Mouse (Mus musculus): ENCODE results near the gene Ppp4r3b.
A peak's percentile ranks its signal among the peaks of the same experiment; 100 is the strongest.

Gene Ppp4r3b

GRCm38 (mm10) chr11:29238551-29238950 lies 65.9 kb downstream of the Ppp4r3b start:
- DNase-seq: no peak

DNA sequence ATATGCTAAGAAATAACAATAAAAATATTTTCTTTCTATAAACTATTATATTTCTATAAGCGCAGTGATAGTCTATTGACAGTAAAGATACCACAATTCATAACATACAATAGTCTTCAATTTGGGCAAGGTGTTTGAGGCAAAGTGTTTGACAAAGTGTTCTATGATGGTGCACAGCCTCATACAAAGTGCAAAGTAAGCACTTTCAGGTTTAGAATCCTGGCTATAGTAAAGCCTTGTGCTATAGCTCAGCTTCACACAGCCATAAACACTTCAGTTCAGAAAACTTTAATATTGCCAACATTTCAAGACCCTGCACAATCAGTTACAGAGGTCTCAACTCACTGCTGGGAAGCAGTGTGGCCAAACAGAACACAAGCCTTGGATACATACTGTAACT lies 66.7 kb downstream of the Ppp4r3b start:
- DNase-seq: no peak

- DNase-seq: no peak
Measured at GRCm38 (mm10) chr11:29241961-29242360, 69.3 kb downstream of the Ppp4r3b start.

- no peak for DNase-seq
Measured at GRCm38 (mm10) chr11:29245988-29246387, 73.3 kb downstream of the Ppp4r3b start.

DNA sequence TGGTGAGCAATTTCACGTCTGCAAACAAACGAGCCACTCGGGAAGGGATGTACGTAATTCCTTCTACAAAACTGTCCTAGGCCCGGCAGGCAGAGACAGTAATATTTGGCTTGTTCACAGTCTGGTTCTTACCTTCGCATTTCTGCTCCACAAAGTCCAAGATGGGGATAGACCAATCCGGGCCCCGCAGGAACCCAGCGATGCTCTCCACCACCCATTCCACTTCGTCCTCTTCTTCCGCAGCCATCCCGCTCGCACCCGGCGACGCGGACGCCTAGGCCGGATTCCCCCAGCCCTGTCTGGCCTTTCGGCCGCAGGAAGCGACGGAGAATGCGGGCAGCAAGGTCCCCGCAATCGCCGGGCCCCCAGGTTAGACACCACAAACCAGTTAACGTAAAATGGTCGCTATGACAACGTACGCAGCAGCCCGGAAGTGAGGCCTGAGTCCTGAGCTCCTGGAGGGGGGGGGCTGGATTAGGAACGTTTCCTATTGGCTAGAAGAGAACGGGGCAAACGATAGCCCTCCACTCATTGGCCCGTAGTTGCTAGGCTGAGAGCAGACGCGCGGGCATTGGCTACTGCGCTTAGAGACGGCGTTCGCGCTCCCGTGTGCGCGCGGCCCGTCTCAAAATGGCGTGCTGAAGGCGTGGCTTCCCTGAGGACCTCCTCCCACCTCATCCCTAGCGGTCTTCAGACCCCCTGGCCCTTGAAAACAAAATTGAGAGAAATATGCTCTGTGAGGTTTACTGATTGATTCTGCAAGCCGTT lies 74.4 kb downstream of the Ppp4r3b start, which contains the start of gene Cfap36:
Cfap36 (minus strand) TSS at position 527 of the 768 bp plus-strand sequence.
- peak; percentile 96 for DNase-seq

DNA sequence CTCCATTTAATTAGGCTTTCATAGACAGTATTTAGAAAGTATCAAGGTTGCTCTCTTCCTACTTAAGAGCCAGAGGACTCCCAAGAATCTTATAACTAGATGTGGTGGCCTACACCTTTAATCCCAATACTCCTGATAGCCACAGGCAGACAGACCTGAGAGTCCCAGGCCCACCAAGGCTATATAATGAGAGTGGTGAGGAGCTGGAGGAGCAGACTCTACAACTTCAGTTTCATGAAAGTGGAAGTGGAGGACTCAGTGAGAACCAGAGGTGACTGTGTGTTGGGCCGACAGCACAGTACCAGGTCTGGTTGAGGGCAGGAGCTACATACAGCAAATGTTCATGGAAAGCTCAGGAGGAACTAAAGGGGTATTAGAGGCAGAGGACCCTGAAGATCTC lies 75.0 kb downstream of the Ppp4r3b start:
- DNase-seq: no peak

DNA sequence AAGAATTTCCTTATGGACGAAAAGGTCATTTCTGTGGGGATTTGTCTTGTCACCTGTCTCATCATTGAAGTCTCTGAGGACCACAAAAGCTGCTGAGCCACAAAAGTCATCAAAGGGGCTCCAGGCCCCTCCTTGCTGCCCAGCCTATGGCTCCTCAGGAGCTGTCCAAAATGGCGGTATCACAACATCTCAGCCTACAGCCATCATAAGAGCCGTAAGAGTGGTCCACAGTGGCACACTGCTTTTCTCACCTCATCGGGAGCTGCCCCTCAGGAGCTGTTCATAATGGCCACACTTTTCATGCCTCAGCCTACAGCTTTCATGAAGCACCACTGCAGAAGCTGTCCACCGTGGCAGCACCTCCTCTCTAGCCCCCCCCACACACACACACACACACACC lies 75.7 kb downstream of the Ppp4r3b start:
- DNase-seq: no peak

GRCm38 (mm10) chr11:29254643-29255042 lies 82.0 kb downstream of the Ppp4r3b start:
- no peak for DNase-seq

GRCm38 (mm10) chr11:29267824-29268223 lies 95.1 kb downstream of the Ppp4r3b start:
- peak; percentile 20 for DNase-seq

All from cerebellum, adult 9-11 months (tissue).